Mouse (Mus musculus) lung, postnatal 0 days (tissue): Measurements from ENCODE around the gene Ntpcr.

ENCODE experiments used
- CTCF ChIP-seq: IDR thresholded peaks from 2 replicates; pipeline ENCODE4 v1.5.1; 2016; ENCODE audit warnings: antibody characterized with exemption, mild to moderate bottlenecking
- EP300 ChIP-seq: IDR thresholded peaks from 2 replicates; pipeline ENCODE4 v1.6.1; 2016; ENCODE audit warnings: antibody characterized with exemption, mild to moderate bottlenecking, control low read depth

- TF ChIP-seq CTCF (no peak), EP300 (no peak)
Observed at GRCm38 (mm10) chr8:125680851-125681408, 48.8 kb upstream of the Ntpcr start.
